Mouse (Mus musculus): Measurements from ENCODE around the gene Samhd1. TPM values are rescaled to one million over a fixed set of nuclear protein-coding genes. Genes with fewer than 3 reads are reported as not detected.
A peak's percentile ranks its signal among the peaks of the same experiment; 100 is the strongest.
"Not testable (repeated sequence)": the region's sequence is repeated elsewhere in the genome, so short reads cannot be mapped to it uniquely, and the experiment has no call there.

The Samhd1 gene
- polyA plus RNA-seq (2015; fragmentation: Nextera tagmentation; extraction: Ambion mirVana) = 10.9 and 12.1 TPM in 2 replicates

DNA sequence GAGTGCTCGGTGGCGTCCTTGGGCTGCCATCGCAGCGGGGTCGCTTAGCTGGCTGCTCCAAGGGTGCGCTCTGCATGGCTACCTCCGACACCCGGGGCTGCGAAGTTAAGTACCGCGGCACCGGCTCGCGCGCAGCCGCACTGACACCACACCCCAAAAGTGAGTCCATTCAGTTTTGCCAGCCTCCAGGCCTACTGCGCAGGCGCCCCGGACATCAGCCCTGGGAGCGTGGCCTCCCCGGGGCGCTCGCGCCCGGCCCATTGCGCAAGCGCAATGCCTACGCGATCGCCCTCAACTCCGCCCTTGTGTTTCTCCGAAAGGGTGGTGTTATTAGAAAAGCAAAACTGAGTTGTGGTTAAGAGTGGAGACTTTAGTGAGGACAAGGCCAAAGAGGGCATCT, at the start of gene Samhd1:
Samhd1 (minus strand) TSS at position 252 of the 400 bp plus-strand sequence.
- no peaks in the 10 kb centered on the region; the same call in 1 of the 2 replicates for H3K9me3 ChIP-seq
- H3K9ac ChIP-seq (replicated peaks) = peak within 1 kb of the TSS; percentile 70
- H3K27ac ChIP-seq = no peak within 1 kb of the TSS
- peak; percentile 95 for ATAC-seq
- peak within 1 kb of the TSS; percentile 90 for H3K4me2 ChIP-seq (replicated peaks)
- H3K4me1 ChIP-seq (replicated peaks) = peaks cover 9% of the 10 kb centered on the region; the same call in 1 of the 2 replicates
- WGBS = 0% methylated on average over 32 of the region's 32 CpGs
- H3K36me3 ChIP-seq = no peaks in the 10 kb centered on the region
- no peaks in the 10 kb centered on the region for H3K27me3 ChIP-seq
- H3K4me3 ChIP-seq (replicated peaks) = peak within 1 kb of the TSS; percentile 65

DNA sequence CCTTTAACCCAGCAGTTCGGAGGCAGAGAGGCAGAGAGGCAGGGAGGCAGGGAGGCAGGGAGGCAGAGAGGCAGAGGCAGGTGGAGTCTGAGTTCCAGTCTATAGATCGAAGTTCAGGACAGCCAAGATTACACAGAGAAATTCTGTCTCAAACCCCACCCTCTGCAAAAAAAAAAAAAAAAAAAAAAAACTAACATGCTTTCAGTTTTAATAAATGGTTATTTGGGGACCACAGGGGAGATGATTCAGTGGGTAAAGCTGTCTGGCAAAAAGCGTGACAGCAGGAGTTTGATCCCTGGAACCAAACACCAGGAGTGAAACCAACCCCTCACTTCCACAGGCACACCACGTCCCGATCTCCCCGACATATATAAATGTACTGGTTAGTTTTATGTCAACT, 43.1 kb upstream of the Samhd1 start:
- no peaks in the 10 kb centered on the region for H3K9me3 ChIP-seq
- WGBS = 85% methylated on average over 6 of the region's 6 CpGs
- no peak for ATAC-seq
- no peaks in the 10 kb centered on the region for H3K27me3 ChIP-seq
- H3K4me1 ChIP-seq (replicated peaks) = no peaks in the 10 kb centered on the region
- H3K9ac ChIP-seq (replicated peaks) = no peak overlapping the region
- no peak overlapping the region for H3K27ac ChIP-seq
- H3K36me3 ChIP-seq = peaks cover 62% of the 10 kb centered on the region
- H3K4me3 ChIP-seq (replicated peaks) = no peak overlapping the region
- no peak overlapping the region for H3K4me2 ChIP-seq (replicated peaks)

DNA sequence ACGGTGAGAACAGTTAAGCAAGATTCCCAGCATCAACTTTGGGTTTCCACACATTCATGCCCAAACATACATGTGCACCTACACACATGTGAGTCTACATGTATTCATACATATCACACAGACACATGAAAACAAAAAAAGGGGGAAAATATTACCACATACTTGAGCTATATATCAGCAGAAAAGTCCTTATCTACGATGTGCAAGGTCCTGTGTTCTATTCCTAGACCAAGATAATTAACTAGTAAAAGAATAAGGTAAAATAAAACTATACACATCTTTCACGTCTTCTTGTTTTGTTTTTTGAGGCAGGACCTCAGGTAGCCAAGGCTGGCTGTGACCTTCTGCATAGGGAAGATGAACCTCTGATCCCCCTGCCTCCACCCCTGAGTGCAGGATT, 41.2 kb upstream of the Samhd1 start:
- Histone ChIP-seq H3K9me3 (no peaks in the 10 kb centered on the region), H3K4me3 (replicated peaks) (no peak overlapping the region), H3K36me3 (peaks cover 58% of the 10 kb centered on the region), H3K4me1 (replicated peaks) (no peaks in the 10 kb centered on the region), H3K9ac (replicated peaks) (no peak overlapping the region), H3K27me3 (no peaks in the 10 kb centered on the region), H3K27ac (no peak overlapping the region), H3K4me2 (replicated peaks) (no peak overlapping the region)
- no peak for ATAC-seq
- WGBS = 94% methylated on average over 3 of the region's 3 CpGs

DNA sequence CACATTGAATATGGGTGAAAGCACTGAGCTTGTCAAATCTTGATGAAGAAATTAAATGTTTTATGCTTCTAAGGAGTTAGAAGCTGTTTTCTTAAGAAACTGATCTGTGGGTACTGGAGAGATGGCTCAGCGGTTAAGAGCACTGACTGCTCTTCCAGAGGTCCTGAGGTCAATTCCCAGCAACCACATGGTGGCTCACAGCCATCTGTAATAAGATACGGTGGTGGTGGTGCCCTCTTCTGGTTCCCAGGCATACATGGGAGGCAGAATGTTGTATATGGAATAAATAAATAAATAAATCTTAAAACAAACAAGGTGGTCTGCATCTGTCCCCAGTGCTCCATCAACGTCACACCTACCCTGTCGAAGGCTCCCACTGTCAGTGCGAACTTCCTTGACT, 39.4 kb upstream of the Samhd1 start:
- WGBS = 71% methylated on average over 5 of the region's 5 CpGs
- no peak overlapping the region for H3K9ac ChIP-seq (replicated peaks)
- no peak overlapping the region for H3K4me3 ChIP-seq (replicated peaks)
- H3K27me3 ChIP-seq = no peaks in the 10 kb centered on the region
- no peak overlapping the region for H3K4me2 ChIP-seq (replicated peaks)
- no peak for ATAC-seq
- H3K27ac ChIP-seq = no peak overlapping the region
- no peaks in the 10 kb centered on the region for H3K9me3 ChIP-seq
- peaks cover 11% of the 10 kb centered on the region for H3K4me1 ChIP-seq (replicated peaks)
- peaks cover 56% of the 10 kb centered on the region for H3K36me3 ChIP-seq

DNA sequence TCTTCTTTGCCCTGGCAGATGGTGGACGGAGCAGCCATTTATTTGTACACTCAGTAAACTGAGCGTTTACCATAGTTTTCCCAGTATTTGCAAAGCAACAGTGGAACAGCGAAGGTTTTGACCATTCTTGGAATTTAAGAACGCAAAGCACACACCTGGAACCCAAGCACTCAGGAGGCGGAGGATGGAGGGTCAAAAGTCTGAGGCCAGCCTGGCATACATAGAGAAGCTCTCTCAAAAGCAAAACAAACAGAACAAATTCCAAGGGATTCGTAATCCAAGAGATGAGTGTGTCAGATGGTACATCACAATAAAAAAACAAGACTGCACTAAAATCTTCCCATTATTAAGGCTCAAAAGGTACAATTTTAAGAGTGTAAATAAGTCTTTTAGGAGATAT, 38.5 kb upstream of the Samhd1 start:
- Histone ChIP-seq H3K4me2 (replicated peaks) (no peak overlapping the region), H3K4me3 (replicated peaks) (no peak overlapping the region), H3K9me3 (no peaks in the 10 kb centered on the region), H3K27ac (no peak overlapping the region), H3K4me1 (replicated peaks) (peaks cover 11% of the 10 kb centered on the region), H3K27me3 (no peaks in the 10 kb centered on the region), H3K9ac (replicated peaks) (no peak overlapping the region), H3K36me3 (peaks cover 62% of the 10 kb centered on the region)
- 95% methylated on average over 6 of the region's 6 CpGs for WGBS
- ATAC-seq = no peak

DNA sequence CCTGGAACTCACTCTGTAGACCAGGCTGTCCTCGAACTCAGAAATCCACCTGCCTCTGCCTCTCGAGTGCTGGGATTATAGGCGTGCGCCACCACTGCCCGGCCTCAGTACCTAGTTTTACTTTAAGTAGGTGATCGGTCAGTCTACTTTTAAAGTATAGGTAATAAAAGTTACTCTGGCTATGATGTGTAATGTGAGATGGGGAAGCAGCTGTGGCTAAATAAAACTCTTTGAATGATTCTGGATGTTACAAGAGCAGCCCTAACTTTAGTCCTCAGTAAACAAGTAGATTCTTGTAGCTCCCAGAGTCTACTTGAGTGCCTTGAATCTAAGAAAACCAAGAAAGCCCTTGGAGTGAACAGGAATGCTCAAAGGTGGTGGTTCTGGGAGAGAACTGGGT, 37.9 kb upstream of the Samhd1 start:
- H3K36me3 ChIP-seq = peaks cover 65% of the 10 kb centered on the region
- WGBS = 98% methylated on average over 6 of the region's 6 CpGs
- H3K4me3 ChIP-seq (replicated peaks) = no peak overlapping the region
- H3K27ac ChIP-seq = no peak overlapping the region
- no peak overlapping the region for H3K4me2 ChIP-seq (replicated peaks)
- ATAC-seq = no peak
- no peak overlapping the region for H3K9ac ChIP-seq (replicated peaks)
- peaks cover 11% of the 10 kb centered on the region for H3K4me1 ChIP-seq (replicated peaks)
- no peaks in the 10 kb centered on the region for H3K27me3 ChIP-seq
- H3K9me3 ChIP-seq = no peaks in the 10 kb centered on the region

DNA sequence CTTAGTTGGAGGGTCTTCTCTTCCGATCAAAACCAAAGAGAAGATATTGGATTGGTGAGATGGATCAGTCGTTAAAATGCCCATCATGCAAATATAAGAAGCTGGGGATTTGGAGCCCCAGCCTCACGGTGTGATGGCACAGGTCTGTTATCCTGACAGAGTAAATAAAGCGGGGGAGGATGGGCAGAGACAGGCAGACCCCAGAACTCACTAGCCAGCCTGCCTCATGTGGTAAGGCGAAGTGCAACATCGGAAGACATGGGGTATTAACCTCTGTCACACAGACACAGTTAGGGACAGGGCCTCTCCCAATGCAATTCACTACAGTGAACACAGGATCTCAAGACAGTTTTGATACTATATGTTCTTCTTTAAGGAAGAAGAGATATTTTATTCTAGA, 35.6 kb upstream of the Samhd1 start:
- Histone ChIP-seq H3K27ac (peak overlapping the region; percentile 65), H3K9me3 (no peaks in the 10 kb centered on the region), H3K27me3 (no peaks in the 10 kb centered on the region), H3K36me3 (peaks cover 61% of the 10 kb centered on the region), H3K9ac (replicated peaks) (0 out of 2 replicates have a peak overlapping the region, but pooled peaks have one; percentile 12), H3K4me2 (replicated peaks) (no peak overlapping the region), H3K4me3 (replicated peaks) (no peak overlapping the region), H3K4me1 (replicated peaks) (peaks cover 11% of the 10 kb centered on the region)
- 0 out of 2 replicates have a peak, but pooled peaks have one; percentile 50 for ATAC-seq
- 26% methylated on average over 6 of the region's 6 CpGs for WGBS

DNA sequence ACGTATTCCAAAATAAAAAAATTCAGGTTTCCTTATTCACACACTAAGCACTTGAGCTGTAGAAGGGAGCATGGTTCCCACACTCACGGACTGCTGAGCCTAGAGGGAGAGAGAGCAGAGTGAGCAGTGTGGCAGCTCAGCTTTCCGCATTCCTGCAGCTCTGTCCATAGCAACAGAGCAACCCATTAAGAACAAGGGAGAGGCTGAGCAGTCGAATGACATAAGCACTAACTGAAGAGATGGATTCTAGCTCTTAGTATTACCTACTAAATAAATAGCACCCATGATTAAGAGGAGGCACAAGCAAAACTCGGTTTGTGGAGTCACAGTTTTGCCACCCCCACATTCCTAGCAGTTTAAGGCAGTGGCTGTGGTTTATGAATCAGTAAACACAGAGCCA, 35.1 kb upstream of the Samhd1 start:
- 0 out of 2 replicates have a peak overlapping the region, but pooled peaks have one; percentile 12 for H3K9ac ChIP-seq (replicated peaks)
- H3K27me3 ChIP-seq = no peaks in the 10 kb centered on the region
- H3K36me3 ChIP-seq = peaks cover 56% of the 10 kb centered on the region
- H3K4me2 ChIP-seq (replicated peaks) = no peak overlapping the region
- no peaks in the 10 kb centered on the region for H3K9me3 ChIP-seq
- H3K4me1 ChIP-seq (replicated peaks) = peaks cover 11% of the 10 kb centered on the region
- no peak overlapping the region for H3K4me3 ChIP-seq (replicated peaks)
- ATAC-seq = peak; percentile 93
- WGBS = 6% methylated on average over 5 of the region's 5 CpGs
- peak overlapping the region; percentile 65 for H3K27ac ChIP-seq

DNA sequence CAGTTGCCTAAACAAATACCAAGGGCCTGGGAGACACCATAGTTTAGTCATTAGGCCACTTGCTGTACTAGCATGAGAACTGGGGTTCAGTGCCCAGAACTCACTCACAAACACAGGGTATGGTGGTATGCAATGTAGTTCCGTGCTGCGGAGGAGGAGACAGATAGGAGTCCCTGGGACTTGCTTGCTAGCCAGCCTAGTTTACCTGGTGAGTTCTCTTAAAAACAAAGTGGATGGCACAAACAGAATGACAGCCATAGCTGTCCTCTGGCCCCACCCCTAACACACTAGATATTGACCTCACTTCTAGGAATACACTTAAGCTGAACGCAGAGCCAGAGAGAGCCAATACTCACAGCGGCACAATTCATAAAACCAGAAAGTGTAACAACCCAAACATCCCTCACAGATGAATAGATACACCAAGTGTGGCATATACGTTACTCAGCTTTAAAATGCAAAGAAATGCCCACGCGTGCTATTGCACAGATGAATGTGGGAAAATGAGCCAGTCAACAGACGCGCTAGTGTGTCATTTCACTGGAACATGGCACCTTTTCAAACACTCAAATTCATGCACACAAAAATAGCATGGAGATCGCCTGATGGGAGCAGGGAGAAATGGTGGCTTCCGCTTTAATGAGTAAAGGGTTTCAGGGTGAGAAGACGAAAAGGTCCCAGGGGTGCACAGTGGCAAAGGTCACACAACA, 31.5 kb upstream of the Samhd1 start:
- H3K9ac ChIP-seq (replicated peaks) = no peak overlapping the region
- no peak for ATAC-seq
- H3K27me3 ChIP-seq = no peaks in the 10 kb centered on the region
- no peak overlapping the region for H3K4me3 ChIP-seq (replicated peaks)
- WGBS = 95% methylated on average over 12 of the region's 12 CpGs
- H3K4me2 ChIP-seq (replicated peaks) = no peak overlapping the region
- H3K4me1 ChIP-seq (replicated peaks) = peaks cover 11% of the 10 kb centered on the region
- no peaks in the 10 kb centered on the region for H3K9me3 ChIP-seq
- peaks cover 52% of the 10 kb centered on the region for H3K36me3 ChIP-seq
- no peak overlapping the region for H3K27ac ChIP-seq

DNA sequence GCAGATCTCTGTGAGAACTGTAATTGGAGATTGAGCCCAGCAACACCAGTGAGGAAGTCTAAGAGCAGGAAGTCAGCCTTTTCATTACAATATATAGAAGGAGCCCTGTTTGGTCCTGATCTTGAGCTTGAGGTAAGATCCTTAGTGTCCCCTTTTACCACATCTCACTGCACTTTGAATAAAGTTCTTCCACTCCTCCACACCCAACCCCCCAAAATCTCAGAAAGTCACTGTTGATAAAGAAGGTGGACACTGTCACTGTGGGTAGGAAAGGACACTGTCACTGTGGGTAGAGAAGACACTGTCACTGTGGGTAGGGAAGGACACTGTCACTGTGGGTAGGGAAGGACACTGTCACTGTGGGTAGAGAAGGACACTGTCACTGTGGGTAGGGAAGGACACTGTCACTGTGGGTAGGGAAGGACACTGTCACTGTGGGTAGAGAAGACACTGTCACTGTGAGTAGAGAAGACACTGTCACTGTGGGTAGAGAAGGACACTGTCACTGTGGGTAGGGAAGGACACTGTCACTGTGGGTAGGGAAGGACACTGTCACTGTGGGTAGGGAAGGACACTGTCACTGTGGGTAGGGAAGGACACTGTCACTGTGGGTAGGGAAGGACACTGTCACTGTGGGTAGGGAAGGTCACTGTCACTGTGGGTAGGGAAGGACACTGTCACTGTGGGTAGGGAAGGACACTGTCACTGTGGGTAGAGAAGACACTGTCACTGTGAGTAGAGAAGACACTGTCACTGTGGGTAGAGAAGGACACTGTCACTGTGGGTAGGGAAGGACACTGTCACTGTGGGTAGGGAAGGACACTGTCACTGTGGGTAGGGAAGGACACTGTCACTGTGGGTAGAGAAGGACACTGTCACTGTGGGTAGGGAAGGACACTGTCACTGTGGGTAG, 30.5 kb upstream of the Samhd1 start:
- ATAC-seq; H3K4me1 ChIP-seq (replicated peaks); H3K4me2 ChIP-seq (replicated peaks); H3K27me3 ChIP-seq; H3K4me3 ChIP-seq (replicated peaks); H3K9ac ChIP-seq (replicated peaks); H3K27ac ChIP-seq; H3K9me3 ChIP-seq: not testable (repeated sequence)
- peaks cover 59% of the 10 kb centered on the region for H3K36me3 ChIP-seq

DNA sequence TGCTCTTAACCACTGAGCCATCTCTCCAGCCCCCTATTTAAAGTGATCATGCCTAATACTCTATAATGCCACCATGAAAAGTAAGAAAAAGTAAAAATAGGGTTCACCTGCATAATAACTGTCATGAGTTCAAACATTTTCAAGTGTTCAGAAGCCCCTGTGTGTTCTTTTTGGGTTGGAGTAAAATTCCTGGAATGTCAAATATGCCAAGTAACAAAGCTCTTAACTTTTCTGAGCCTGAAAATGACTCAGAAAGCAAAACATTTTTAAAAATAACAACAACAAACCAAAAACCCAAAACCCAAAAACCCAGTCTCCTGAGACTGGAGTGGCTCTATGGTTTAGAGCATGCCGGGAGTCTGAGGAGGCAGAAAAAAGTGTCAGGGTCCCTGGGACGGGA, 29.0 kb upstream of the Samhd1 start:
- Histone ChIP-seq H3K36me3 (peaks cover 66% of the 10 kb centered on the region), H3K27me3 (no peaks in the 10 kb centered on the region), H3K4me2 (replicated peaks) (no peak overlapping the region), H3K9ac (replicated peaks) (no peak overlapping the region), H3K4me1 (replicated peaks) (no peaks in the 10 kb centered on the region), H3K27ac (no peak overlapping the region), H3K4me3 (replicated peaks) (no peak overlapping the region), H3K9me3 (no peaks in the 10 kb centered on the region)
- no peak for ATAC-seq
- 95% methylated on average over 2 of the region's 2 CpGs for WGBS

DNA sequence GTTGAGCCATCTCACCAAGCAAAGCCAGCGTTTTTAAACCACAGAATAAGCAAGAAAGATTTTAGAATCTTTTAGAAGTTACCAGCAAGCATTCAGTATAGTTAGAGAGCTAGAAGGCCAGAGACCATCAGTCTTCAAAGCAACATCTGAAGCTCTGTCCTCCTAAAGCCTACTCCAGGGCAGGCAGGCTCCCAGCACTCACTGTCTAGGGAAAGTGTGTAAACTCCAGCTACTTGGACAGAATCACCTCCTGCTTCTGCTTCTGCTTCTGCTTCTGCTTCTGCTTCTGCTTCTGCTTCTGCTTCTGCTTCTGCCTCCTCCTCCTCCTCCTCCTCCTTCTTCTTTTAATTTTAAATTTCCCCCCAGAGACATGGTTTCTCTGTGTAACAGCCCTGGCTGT, 21.0 kb upstream of the Samhd1 start:
- no peak overlapping the region for H3K27ac ChIP-seq
- H3K27me3 ChIP-seq = no peaks in the 10 kb centered on the region
- H3K4me2 ChIP-seq (replicated peaks) = no peak overlapping the region
- 87% methylated on average over 1 of the region's 1 CpGs for WGBS
- no peaks in the 10 kb centered on the region for H3K4me1 ChIP-seq (replicated peaks)
- H3K9ac ChIP-seq (replicated peaks) = no peak overlapping the region
- ATAC-seq = no peak
- peaks cover 79% of the 10 kb centered on the region for H3K36me3 ChIP-seq
- no peak overlapping the region for H3K4me3 ChIP-seq (replicated peaks)
- H3K9me3 ChIP-seq = no peaks in the 10 kb centered on the region
